15 mouse cellular contexts compared by ENCODE assay signal in the genomic region with DNA sequence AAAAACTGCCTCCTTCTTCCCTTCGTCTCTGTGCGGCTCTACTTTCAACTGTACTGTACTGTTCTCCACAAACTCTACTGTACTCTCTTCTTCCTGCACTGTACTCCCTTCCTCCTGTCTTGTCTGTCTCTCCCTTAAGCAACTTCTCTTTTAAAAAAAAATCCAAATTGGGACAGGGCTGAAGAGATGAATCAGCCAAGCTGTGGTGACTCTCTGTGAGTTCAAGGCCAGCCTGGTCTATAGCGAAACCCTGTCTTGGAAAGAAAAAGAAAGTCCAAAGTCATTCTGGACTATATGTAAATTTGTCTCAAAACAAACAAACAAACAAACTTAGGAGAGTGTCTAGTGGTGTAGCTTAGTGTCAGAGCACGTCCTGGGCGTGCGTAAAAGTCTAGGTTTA. TPM values are rescaled to one million over a fixed set of nuclear protein-coding genes. Genes with fewer than 3 reads are reported as not detected.
"Had no signal": no experiment of that assay in that cellular context is flagged by ENCODE, and none has a peak within 500 bp of the region (broad histone marks: within the 10 kb centered on the region; RNA-seq: fewer than 3 reads in every experiment).

No protein-coding gene starts in this region.

- DNase-seq: lung, adult 18-20 months; lung, embryonic 14.5 days; lung, postnatal 10 days; lung, postnatal 4 days; midbrain, embryonic 14.5 days; retina, postnatal 1 day; right cerebral cortex, adult 18-20 months; right cerebral cortex, postnatal 25 days; right cerebral cortex, postnatal 4 days; spleen, adult 18-20 months; thymus, adult 18-20 months; thymus, postnatal 14 days; thymus, postnatal 36 days had no signal

RNA-seq across cellular contexts. Expression of a gene that starts 7.5 kb away (rescaled TPM):
- total RNA-seq: megakaryocyte, adult 5-6 weeks; megakaryocyte-erythroid progenitor cell, adult 5-6 weeks had no signal

RNA-seq across cellular contexts. Expression of a gene that starts 12.0 kb away (rescaled TPM):
- total RNA-seq: megakaryocyte-erythroid progenitor cell, adult 5-6 weeks had no signal
